Mouse (Mus musculus) liver, embryonic 14.5 days (tissue): ENCODE measurements at regions not wholly inside any gene's neighbourhood (a gene's known extent, or its start where the extent isn't known, plus 50 kb on each side); places are given as distances from the start of the nearest gene placed in this dataset.

Source experiments
- ATAC-seq: fragments of 200-750 bp; cut with Nextera tagmentation; 2 replicates; pipeline ENCODE4 v1.8.0; 2017; ENCODE audit warnings: moderate number of reproducible peaks, mild to moderate bottlenecking, moderate library complexity; ENCODE audit not compliant: insufficient read depth
- DNase-seq, 3 experiments: peaks; one replicate each; pipeline ENCODE4 v3.0.0-alpha.2; 2012 to 2013; ENCODE audit warnings: low read depth in 3 of 3, low spot score in 3 of 3
- H3K27ac ChIP-seq: fragments of 300-500 bp; sonication (generic); 2 replicates; pipeline ENCODE4 v1.5.1; 2014; ENCODE audit warnings: moderate library complexity, mild to moderate bottlenecking, control low read depth, inconsistent platforms
- H3K27me3 ChIP-seq: fragments of 300-500 bp; sonication (generic); 2 replicates; pipeline ENCODE4 v1.6.1; 2014; ENCODE audit warnings: mild to moderate bottlenecking, low read length, moderate library complexity; ENCODE audit not compliant: control insufficient read depth, insufficient read depth
- H3K36me3 ChIP-seq: fragments of 300-500 bp; sonication (generic); replicated peaks from 2 replicates; pipeline ENCODE4 v1.6.1; 2014; ENCODE audit warnings: low read depth; ENCODE audit not compliant: control insufficient read depth, insufficient read depth
- H3K4me1 ChIP-seq, 2 experiments: fragments of 200-500 bp in 1 of 2; fragments of 300-500 bp in 1 of 2; sonication (generic) in 1 of 2; replicated peaks; 2 replicates each; pipeline ENCODE4 v1.6.1; 2012 to 2014; ENCODE audit warnings: antibody characterized with exemption in 1 of 2, inconsistent platforms in 1 of 2, low read length in 1 of 2; ENCODE audit not compliant: control insufficient read depth in 2 of 2, insufficient read depth in 2 of 2
- H3K4me2 ChIP-seq: fragments of 300-500 bp; sonication (generic); 2 replicates; pipeline ENCODE4 v1.6.1; 2014; ENCODE audit warnings: low read depth, mild to moderate bottlenecking, control low read depth, moderate library complexity
- H3K4me3 ChIP-seq, 2 experiments: fragments of 200-500 bp in 1 of 2; fragments of 300-500 bp in 1 of 2; sonication (generic) in 1 of 2; 2 replicates each; pipeline ENCODE4 v1.5.1; 2012 to 2014; ENCODE audit warnings: low read depth in 2 of 2, low read length in 2 of 2, mild to moderate bottlenecking in 2 of 2, control low read depth in 1 of 2, inconsistent platforms in 1 of 2, moderate library complexity in 1 of 2; ENCODE audit not compliant: insufficient read depth in 1 of 2
- H3K9ac ChIP-seq: fragments of 300-500 bp; sonication (generic); replicated peaks from 2 replicates; pipeline ENCODE4 v1.6.1; 2014; ENCODE audit warnings: mild to moderate bottlenecking, control low read depth, moderate library complexity
- H3K9me3 ChIP-seq: fragments of 300-500 bp; sonication (generic); 2 replicates; pipeline ENCODE4 v1.6.1; 2016; ENCODE audit warnings: low read length, mixed read lengths; ENCODE audit not compliant: control insufficient read depth
- CTCF ChIP-seq: IDR thresholded peaks from 2 replicates; pipeline ENCODE4 v1.5.1; 2016; ENCODE audit warnings: antibody characterized with exemption, low read depth, control low read depth
- EP300 ChIP-seq: IDR thresholded peaks from 2 replicates; pipeline ENCODE4 v1.6.1; 2016; ENCODE audit warnings: antibody characterized with exemption, low read depth
- WGBS: fragments of 180-500 bp; shearing (Covaris S2); extraction: QIAGEN DNeasy Blood & Tissue Kit; methylation state at CpG from one replicate; pipeline ENCODE4 v1.1.7; 2014; ENCODE audit not compliant: insufficient replicate concordance; 5-methylcytosine and 5-hydroxymethylcytosine counted together

- Histone ChIP-seq H3K4me3 (no peak overlapping the region), H3K27me3 (no peaks in the 10 kb centered on the region), H3K36me3 (no peaks in the 10 kb centered on the region), H3K4me1 (peaks cover 0 to 2% of the 10 kb centered on the region in 2 experiments; a peak in 2 of 4 replicates), H3K4me2 (no peak overlapping the region), H3K27ac (no peak overlapping the region), H3K9me3 (no peaks in the 10 kb centered on the region), H3K9ac (no peak overlapping the region)
- DNase-seq = no peak
- 0 out of 2 replicates have a peak, but pooled peaks have one; percentile 16 for TF ChIP-seq EP300
- TF ChIP-seq CTCF = no peak
- ATAC-seq = peak; percentile 43; the same call in 1 of the 2 replicates
Measured at GRCm38 (mm10) chr9:116369059-116369718, 194.0 kb upstream of the Tgfbr2 start.

DNA sequence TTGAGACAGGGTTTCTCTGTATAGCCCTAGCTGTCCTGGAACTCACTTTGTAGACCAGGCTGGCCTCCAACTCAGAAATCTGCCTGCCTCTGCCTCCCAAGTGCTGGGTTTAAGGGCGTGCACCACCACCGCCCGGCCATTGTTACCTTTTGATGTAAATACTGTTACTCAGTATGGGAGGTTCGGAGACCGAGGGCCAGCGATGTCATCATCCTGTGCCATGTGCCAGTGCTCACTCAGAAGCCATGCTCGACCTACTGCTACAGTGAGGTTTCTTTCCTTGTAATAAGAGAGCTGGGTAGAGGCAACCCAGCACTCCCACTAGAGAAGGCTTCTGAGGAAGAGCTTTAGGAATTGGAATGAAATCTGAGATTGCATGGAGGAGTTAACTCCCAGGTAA is 191.6 kb upstream of the Tgfbr2 start:
- no peak overlapping the region for H3K4me2 ChIP-seq
- DNase-seq = no peak
- no peaks in the 10 kb centered on the region for H3K9me3 ChIP-seq
- no peaks in the 10 kb centered on the region for H3K27me3 ChIP-seq
- no peak for TF ChIP-seq EP300
- TF ChIP-seq CTCF = no peak
- H3K36me3 ChIP-seq = no peaks in the 10 kb centered on the region
- no peak overlapping the region for H3K4me3 ChIP-seq
- H3K27ac ChIP-seq = no peak overlapping the region
- no peak overlapping the region for H3K9ac ChIP-seq
- no peak for ATAC-seq
- WGBS = 63% methylated on average over 7 of the region's 7 CpGs
- H3K4me1 ChIP-seq = peaks cover 0 to 2% of the 10 kb centered on the region in 2 experiments; a peak in 2 of 4 replicates

- no peaks in the 10 kb centered on the region for H3K36me3 ChIP-seq
- H3K4me1 ChIP-seq = peaks cover 0 to 2% of the 10 kb centered on the region in 2 experiments; a peak in 2 of 4 replicates
- ATAC-seq = no peak
- H3K27ac ChIP-seq = no peak overlapping the region
- whole genome bisulfite sequencing = 8% methylated on average over 9 of the region's 9 CpGs
- no peak overlapping the region for H3K9ac ChIP-seq
- H3K9me3 ChIP-seq = no peaks in the 10 kb centered on the region
- DNase-seq = no peak
- H3K27me3 ChIP-seq = no peaks in the 10 kb centered on the region
- TF ChIP-seq CTCF = no peak
- no peak for TF ChIP-seq EP300
- H3K4me3 ChIP-seq = no peak overlapping the region
- no peak overlapping the region for H3K4me2 ChIP-seq
Measured at GRCm38 (mm10) chr9:116366193-116366592, 191.0 kb upstream of the Tgfbr2 start.

- Histone ChIP-seq H3K4me1 (peaks cover 0 to 2% of the 10 kb centered on the region in 2 experiments; a peak in 2 of 4 replicates), H3K4me2 (no peak overlapping the region), H3K9ac (no peak overlapping the region), H3K27me3 (no peaks in the 10 kb centered on the region), H3K4me3 (no peak overlapping the region), H3K27ac (no peak overlapping the region), H3K9me3 (no peaks in the 10 kb centered on the region), H3K36me3 (no peaks in the 10 kb centered on the region)
- ATAC-seq = no peak
- no peak for DNase-seq
- TF ChIP-seq CTCF = no peak
- no peak for TF ChIP-seq EP300
- 50% methylated on average over 3 of the region's 3 CpGs for WGBS
Measured at GRCm38 (mm10) chr9:116365701-116366100, 190.5 kb upstream of the Tgfbr2 start.

GRCm38 (mm10) chr9:116365016-116365685 is 190.0 kb upstream of the Tgfbr2 start:
- Histone ChIP-seq H3K4me1 (peaks cover 0 to 2% of the 10 kb centered on the region in 2 experiments; a peak in 2 of 4 replicates), H3K36me3 (no peaks in the 10 kb centered on the region), H3K9ac (no peak overlapping the region), H3K4me2 (no peak overlapping the region), H3K4me3 (no peak overlapping the region), H3K9me3 (no peaks in the 10 kb centered on the region), H3K27ac (no peak overlapping the region), H3K27me3 (no peaks in the 10 kb centered on the region)
- TF ChIP-seq CTCF (no peak), EP300 (no peak)
- WGBS = 71% methylated on average over 12 of the region's 12 CpGs
- DNase-seq (no peak), ATAC-seq (no peak)
